Mouse (Mus musculus) adrenal gland, postnatal 14 days (tissue): ENCODE results near the gene Anks1b. TPM values are rescaled to one million over a fixed set of nuclear protein-coding genes. Genes with fewer than 3 reads are reported as not detected.
A peak's percentile ranks its signal among the peaks of the same experiment; 100 is the strongest.

Source experiments
- DNase-seq: peaks from one replicate; pipeline ENCODE4 v3.0.0; 2021; ENCODE audit warnings: mixed read lengths
- total RNA-seq: library from RNA; stranded (reverse); gene quantifications from 2 replicates; pipeline ENCODE4 v1.2.3, GENCODE M21; 2021

The Anks1b gene
- total RNA-seq, 1 experiment from 2014 or later = 1.4 TPM

- no peak for DNase-seq
Measured at GRCm38 (mm10) chr10:89974361-89974760, 101.1 kb downstream of the Anks1b start.

- DNase-seq = no peak
Measured at GRCm38 (mm10) chr10:89975431-89975841, 102.1 kb downstream of the Anks1b start.

- no peak for DNase-seq
Measured at GRCm38 (mm10) chr10:89976577-89976976, 103.3 kb downstream of the Anks1b start.

- DNase-seq = no peak
Measured at GRCm38 (mm10) chr10:89994171-89994570, 120.9 kb downstream of the Anks1b start.

- DNase-seq = no peak
Measured at GRCm38 (mm10) chr10:89995621-89996428, 122.5 kb downstream of the Anks1b start.

- no peak for DNase-seq
Measured at GRCm38 (mm10) chr10:90003980-90004729, 130.8 kb downstream of the Anks1b start.

- DNase-seq = no peak
Measured at GRCm38 (mm10) chr10:90004882-90005281, 131.6 kb downstream of the Anks1b start.

- no peak for DNase-seq
Measured at GRCm38 (mm10) chr10:90033037-90033436, 159.7 kb downstream of the Anks1b start.

- DNase-seq = no peak
Measured at GRCm38 (mm10) chr10:90043287-90043686, 170.0 kb downstream of the Anks1b start.

GRCm38 (mm10) chr10:90043773-90044172 is 170.5 kb downstream of the Anks1b start:
- peak; percentile 13 for DNase-seq

GRCm38 (mm10) chr10:90044229-90044628 is 170.9 kb downstream of the Anks1b start:
- no peak for DNase-seq

GRCm38 (mm10) chr10:90068651-90069050 is 195.3 kb downstream of the Anks1b start:
- no peak for DNase-seq

- no peak for DNase-seq
Measured at GRCm38 (mm10) chr10:90077930-90078329, 204.6 kb downstream of the Anks1b start.

GRCm38 (mm10) chr10:90081151-90081550 is 207.8 kb downstream of the Anks1b start:
- DNase-seq = no peak

- no peak for DNase-seq
Measured at GRCm38 (mm10) chr10:90081630-90082029, 208.3 kb downstream of the Anks1b start.

GRCm38 (mm10) chr10:90093877-90094276 is 220.6 kb downstream of the Anks1b start:
- DNase-seq = no peak

GRCm38 (mm10) chr10:90112662-90113061 is 239.4 kb downstream of the Anks1b start:
- no peak for DNase-seq

- no peak for DNase-seq
Measured at GRCm38 (mm10) chr10:90116867-90117266, 243.6 kb downstream of the Anks1b start.

- no peak for DNase-seq
Measured at GRCm38 (mm10) chr10:90117836-90118235, 244.5 kb downstream of the Anks1b start.

GRCm38 (mm10) chr10:90137538-90137937 is 264.2 kb downstream of the Anks1b start:
- no peak for DNase-seq

- no peak for DNase-seq
Measured at GRCm38 (mm10) chr10:90140947-90141346, 267.6 kb downstream of the Anks1b start.

GRCm38 (mm10) chr10:90144444-90144843 is 271.1 kb downstream of the Anks1b start:
- DNase-seq = no peak

GRCm38 (mm10) chr10:90151510-90151909 is 278.2 kb downstream of the Anks1b start:
- no peak for DNase-seq
